Mouse (Mus musculus) midbrain, postnatal 0 days (tissue): ENCODE results near the gene Traf3ip3. TPM values are rescaled to one million over a fixed set of nuclear protein-coding genes. Genes with fewer than 3 reads are reported as not detected.

Experiments used
- ATAC-seq: fragments of 200-750 bp; cut with Nextera tagmentation; 2 replicates; pipeline ENCODE4 v1.8.0; 2017; ENCODE audit warnings: moderate number of reproducible peaks, mild to moderate bottlenecking, moderate TSS enrichment, moderate library complexity; ENCODE audit not compliant: low FRiP score
- DNase-seq: peaks from one replicate; pipeline ENCODE4 v3.0.0-alpha.2; 2015; ENCODE audit warnings: low spot score
- H3K27ac ChIP-seq: fragments of 300-500 bp; sonication (generic); 2 replicates; pipeline ENCODE4 v1.5.1; 2014; ENCODE audit warnings: low read depth, mild to moderate bottlenecking, low read length, mixed read lengths
- H3K27me3 ChIP-seq: fragments of 300-500 bp; sonication (generic); 2 replicates; pipeline ENCODE4 v1.6.1; 2014; ENCODE audit warnings: low read length, control low read depth, mixed read lengths; ENCODE audit not compliant: insufficient read depth
- H3K36me3 ChIP-seq: fragments of 300-500 bp; sonication (generic); 2 replicates; pipeline ENCODE4 v1.6.1; 2014; ENCODE audit warnings: low read length, control low read depth, mixed read lengths; ENCODE audit not compliant: insufficient read depth
- H3K4me1 ChIP-seq: fragments of 300-500 bp; sonication (generic); 2 replicates; pipeline ENCODE4 v1.6.1; 2014; ENCODE audit warnings: mild to moderate bottlenecking, control low read depth, antibody characterized with exemption, low read length, mixed read lengths; ENCODE audit not compliant: insufficient read depth
- H3K4me2 ChIP-seq: fragments of 300-500 bp; sonication (generic); 2 replicates; pipeline ENCODE4 v1.6.1; 2014; ENCODE audit warnings: low read depth, mild to moderate bottlenecking, low read length, mixed read lengths; ENCODE audit not compliant: poor library complexity, severe bottlenecking
- H3K4me3 ChIP-seq: fragments of 300-500 bp; sonication (generic); 2 replicates; pipeline ENCODE4 v1.5.1; 2014; ENCODE audit warnings: low read depth, mild to moderate bottlenecking, low read length, moderate library complexity
- H3K9ac ChIP-seq: fragments of 300-500 bp; sonication (generic); replicated peaks from 2 replicates; pipeline ENCODE4 v1.6.1; 2014; ENCODE audit warnings: mild to moderate bottlenecking, low read length, moderate library complexity, mixed read lengths; ENCODE audit not compliant: poor library complexity, severe bottlenecking
- H3K9me3 ChIP-seq: fragments of 300-500 bp; sonication (generic); 2 replicates; pipeline ENCODE4 v1.6.1; 2016; ENCODE audit warnings: low read length, control low read depth
- CTCF ChIP-seq: IDR thresholded peaks from 2 replicates; pipeline ENCODE4 v1.5.1; 2016; ENCODE audit warnings: antibody characterized with exemption, mild to moderate bottlenecking
- WGBS: fragments of 180-500 bp; shearing (Covaris S2); extraction: QIAGEN DNeasy Blood & Tissue Kit; methylation state at CpG from one replicate; pipeline ENCODE4 v1.1.7; 2014; 5-methylcytosine and 5-hydroxymethylcytosine counted together
- polyA plus RNA-seq: library from polyadenylated mRNA; unstranded; fragments of >200 nt; fragmentation: Nextera tagmentation; extraction: Ambion mirVana; gene quantifications from 2 replicates; pipeline ENCODE4 v1.2.1, GENCODE M21; 2015
- total RNA-seq: library from RNA; depleted of rRNA; stranded (reverse); fragments of >200 nt; gene quantifications from 2 replicates; pipeline ENCODE4 v1.2.3, GENCODE M21; 2014

Gene Traf3ip3
- total and polyA plus RNA-seq, 2 experiments from 2014 or later = 1.9 to 2.4 TPM

DNA sequence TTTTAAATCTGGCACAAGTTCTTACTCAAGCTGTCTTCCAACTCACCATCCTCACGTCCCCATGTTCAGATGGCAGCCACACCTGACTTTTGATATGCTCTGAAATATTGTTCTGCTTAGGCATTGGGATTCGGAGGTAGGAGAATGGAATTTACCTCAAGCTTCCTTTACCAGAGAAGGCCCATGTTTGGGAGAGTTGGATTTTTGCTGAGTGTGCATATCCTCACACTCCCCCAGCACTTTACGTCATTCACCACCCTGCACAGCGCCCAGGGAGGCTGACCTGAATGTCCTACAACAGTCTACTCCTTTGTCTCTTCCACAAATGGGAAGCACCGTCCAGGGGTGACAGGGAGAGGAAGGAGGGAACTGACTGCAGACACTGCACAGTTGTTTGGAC is 18.9 kb upstream of the Traf3ip3 start:
- Histone ChIP-seq H3K27me3 (no peaks in the 10 kb centered on the region), H3K27ac (no peak overlapping the region), H3K4me2 (no peak overlapping the region), H3K4me3 (no peak overlapping the region), H3K9ac (no peak overlapping the region), H3K36me3 (no peaks in the 10 kb centered on the region), H3K9me3 (no peaks in the 10 kb centered on the region), H3K4me1 (no peaks in the 10 kb centered on the region)
- DNase-seq = no peak
- 76% methylated on average over 5 of the region's 5 CpGs for WGBS
- TF ChIP-seq CTCF = no peak
- no peak for ATAC-seq

DNA sequence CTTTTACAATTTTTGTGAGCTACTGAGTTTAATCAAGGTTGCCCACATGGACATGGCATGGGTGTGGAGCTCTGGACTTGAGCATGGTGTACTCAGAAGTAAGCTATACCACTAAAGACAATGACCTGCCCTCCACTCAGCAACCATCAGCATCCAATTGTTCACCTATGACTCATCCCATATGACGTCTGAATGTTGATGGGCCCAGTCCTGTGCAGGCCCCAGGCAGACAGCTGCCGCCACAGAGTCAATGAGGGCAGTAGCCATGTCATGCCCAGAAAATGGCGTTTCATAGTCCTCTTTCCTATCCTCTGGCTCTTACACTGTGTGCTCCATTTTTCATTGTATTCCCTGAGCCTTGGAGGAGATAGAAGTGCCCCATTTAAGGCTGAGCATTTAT is 14.5 kb upstream of the Traf3ip3 start:
- TF ChIP-seq CTCF = no peak
- ATAC-seq (no peak), DNase-seq (no peak)
- no peaks in the 10 kb centered on the region for H3K27me3 ChIP-seq
- no peaks in the 10 kb centered on the region for H3K36me3 ChIP-seq
- no peak overlapping the region for H3K27ac ChIP-seq
- no peak overlapping the region for H3K9ac ChIP-seq
- no peaks in the 10 kb centered on the region for H3K9me3 ChIP-seq
- H3K4me3 ChIP-seq = no peak overlapping the region
- H3K4me2 ChIP-seq = no peak overlapping the region
- 79% methylated on average over 3 of the region's 3 CpGs for WGBS
- H3K4me1 ChIP-seq = no peaks in the 10 kb centered on the region

DNA sequence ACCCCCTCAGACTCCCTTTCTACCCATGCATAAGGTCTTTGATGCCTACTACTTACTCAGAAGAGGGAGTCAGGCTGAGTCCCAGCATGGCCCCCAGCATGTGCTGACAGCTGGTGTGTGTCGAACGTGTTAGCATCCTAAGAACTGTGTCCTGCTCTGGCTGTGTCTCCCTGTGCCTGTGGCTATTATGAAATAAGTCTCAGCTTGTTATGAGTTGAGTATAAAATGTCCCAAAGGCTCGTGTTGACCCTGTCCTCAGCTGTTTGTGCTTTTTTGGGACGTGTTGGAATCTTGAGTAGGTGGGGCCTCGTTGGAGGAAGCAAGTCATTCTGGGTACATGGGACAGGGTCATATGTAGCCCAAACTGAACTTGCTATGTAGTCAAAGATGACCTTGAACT is 12.6 kb upstream of the Traf3ip3 start:
- Histone ChIP-seq H3K36me3 (no peaks in the 10 kb centered on the region), H3K9me3 (no peaks in the 10 kb centered on the region), H3K4me2 (no peak overlapping the region), H3K27ac (no peak overlapping the region), H3K4me3 (no peak overlapping the region), H3K4me1 (no peaks in the 10 kb centered on the region), H3K27me3 (no peaks in the 10 kb centered on the region), H3K9ac (no peak overlapping the region)
- TF ChIP-seq CTCF = no peak
- 77% methylated on average over 5 of the region's 5 CpGs for WGBS
- no peak for ATAC-seq
- DNase-seq = no peak

DNA sequence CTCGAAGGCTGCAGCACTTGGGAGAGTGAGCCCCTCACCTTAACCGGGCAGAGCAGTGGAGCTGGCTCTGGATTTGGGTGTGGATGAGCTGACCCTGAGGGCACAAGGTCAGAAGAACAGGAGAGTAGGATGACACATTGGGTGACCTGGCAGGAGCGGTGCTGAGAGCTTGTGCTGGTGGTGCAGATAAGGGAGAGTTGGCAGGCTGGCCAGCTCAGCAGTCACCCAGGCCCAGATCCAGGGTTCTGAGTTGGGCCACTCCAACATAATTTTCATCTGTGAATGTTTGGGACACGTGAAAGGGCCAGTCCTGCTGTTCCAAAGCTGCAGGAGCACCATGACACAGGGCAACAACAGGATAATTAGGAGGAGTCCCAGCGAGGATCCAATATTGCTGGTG is 9.9 kb upstream of the Traf3ip3 start:
- no peak overlapping the region for H3K4me2 ChIP-seq
- no peaks in the 10 kb centered on the region for H3K9me3 ChIP-seq
- DNase-seq (no peak), ATAC-seq (no peak)
- no peaks in the 10 kb centered on the region for H3K4me1 ChIP-seq
- no peak overlapping the region for H3K4me3 ChIP-seq
- H3K27me3 ChIP-seq = no peaks in the 10 kb centered on the region
- no peak overlapping the region for H3K27ac ChIP-seq
- no peaks in the 10 kb centered on the region for H3K36me3 ChIP-seq
- WGBS = 80% methylated on average over 5 of the region's 5 CpGs
- no peak for TF ChIP-seq CTCF
- no peak overlapping the region for H3K9ac ChIP-seq

DNA sequence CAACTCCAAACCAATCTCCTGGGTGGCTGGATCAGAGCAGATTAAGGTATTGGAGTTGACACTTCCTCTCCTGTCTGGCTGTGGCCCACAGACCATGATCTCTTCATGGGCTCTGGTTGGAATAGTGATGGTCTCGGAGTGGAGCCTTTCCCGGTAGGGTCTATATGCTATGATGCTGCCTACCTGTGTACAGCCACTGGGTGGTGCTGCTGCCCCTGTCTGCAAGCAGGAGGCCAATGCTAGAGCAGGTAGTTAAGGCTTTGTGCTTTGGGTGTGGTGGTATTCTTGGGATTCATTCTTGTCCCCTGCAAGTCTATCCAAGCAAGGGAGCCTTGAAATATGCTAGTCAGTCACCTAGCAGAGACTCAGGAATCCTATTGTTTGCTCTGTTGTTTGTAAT is 6.7 kb upstream of the Traf3ip3 start:
- 52% methylated on average over 2 of the region's 2 CpGs for WGBS
- TF ChIP-seq CTCF = peak; percentile 69

DNA sequence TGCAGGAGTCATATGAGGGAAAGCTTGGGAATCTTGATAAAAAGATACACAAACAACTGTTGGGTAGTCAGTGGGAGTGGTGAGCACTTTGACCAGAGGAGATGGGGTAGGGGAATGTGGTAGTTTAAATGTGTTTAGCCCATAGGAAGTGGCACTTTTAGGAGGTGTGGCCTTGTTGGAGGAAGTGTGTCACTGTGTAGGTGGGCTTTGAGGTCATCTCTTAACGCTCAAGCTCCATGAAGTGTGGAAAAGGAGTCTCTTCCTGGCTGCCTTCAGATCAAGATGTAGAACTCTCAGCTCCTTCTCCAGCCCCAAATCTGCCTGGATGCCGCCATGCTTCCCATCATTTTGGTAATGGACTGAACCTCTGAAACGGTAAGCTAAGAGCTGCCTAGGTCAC is 6.0 kb upstream of the Traf3ip3 start, which contains the start of gene Lamb3:
Gene Lamb3, plus strand, starts transcription at position 197 of the 400 bp plus-strand sequence.
- no peaks in the 10 kb centered on the region for H3K36me3 ChIP-seq
- no peaks in the 10 kb centered on the region for H3K4me1 ChIP-seq
- no peak for TF ChIP-seq CTCF
- no peak within 1 kb of the TSS for H3K4me3 ChIP-seq
- H3K9me3 ChIP-seq = no peaks in the 10 kb centered on the region
- no peaks in the 10 kb centered on the region for H3K27me3 ChIP-seq
- H3K4me2 ChIP-seq = no peak within 1 kb of the TSS
- H3K27ac ChIP-seq = no peak within 1 kb of the TSS
- DNase-seq = no peak
- no peak for ATAC-seq
- WGBS = 92% methylated on average over 3 of the region's 3 CpGs
- H3K9ac ChIP-seq = no peak within 1 kb of the TSS

More for the DNA sequence above, 6.7 kb upstream of the Traf3ip3 start:
- Histone ChIP-seq H3K9ac (no peak overlapping the region), H3K4me1 (no peaks in the 10 kb centered on the region), H3K27ac (no peak overlapping the region), H3K4me3 (no peak overlapping the region), H3K36me3 (no peaks in the 10 kb centered on the region), H3K9me3 (no peaks in the 10 kb centered on the region), H3K4me2 (no peak overlapping the region), H3K27me3 (no peaks in the 10 kb centered on the region)
- ATAC-seq (no peak), DNase-seq (no peak)

DNA sequence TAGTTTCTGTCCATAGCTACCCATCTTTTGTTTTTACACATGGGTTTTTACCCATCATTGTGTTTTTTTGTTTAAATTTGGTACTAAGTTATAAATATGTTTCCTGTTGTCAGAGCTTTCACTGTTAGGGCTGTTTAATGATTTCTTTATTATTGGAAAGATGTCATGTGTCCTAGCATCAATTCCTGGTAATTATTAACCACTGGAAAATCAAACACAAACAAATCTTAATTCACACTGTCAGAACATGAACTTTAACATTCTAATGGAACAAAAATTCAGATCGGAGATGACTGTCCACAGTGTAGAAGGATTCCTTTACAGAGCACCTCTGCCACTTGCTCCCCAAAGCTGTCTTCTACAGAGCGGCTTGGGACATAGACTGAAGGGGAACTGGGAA is 3.9 kb upstream of the Traf3ip3 start:
- H3K4me3 ChIP-seq = no peak overlapping the region
- no peaks in the 10 kb centered on the region for H3K4me1 ChIP-seq
- no peak for ATAC-seq
- no peak for DNase-seq
- H3K9me3 ChIP-seq = no peaks in the 10 kb centered on the region
- no peak for TF ChIP-seq CTCF
- no peak overlapping the region for H3K4me2 ChIP-seq
- H3K27me3 ChIP-seq = no peaks in the 10 kb centered on the region
- no peaks in the 10 kb centered on the region for H3K36me3 ChIP-seq
- 93% methylated on average over 2 of the region's 2 CpGs for WGBS
- H3K9ac ChIP-seq = no peak overlapping the region
- no peak overlapping the region for H3K27ac ChIP-seq
